Mouse (Mus musculus) retina, postnatal 7 days (tissue): ENCODE data around the gene Plagl2.

Source experiments
- DNase-seq: peaks from one replicate; pipeline ENCODE4 v3.0.0-alpha.2; 2012; ENCODE audit warnings: low read depth, low spot score

The Plagl2 gene

DNA sequence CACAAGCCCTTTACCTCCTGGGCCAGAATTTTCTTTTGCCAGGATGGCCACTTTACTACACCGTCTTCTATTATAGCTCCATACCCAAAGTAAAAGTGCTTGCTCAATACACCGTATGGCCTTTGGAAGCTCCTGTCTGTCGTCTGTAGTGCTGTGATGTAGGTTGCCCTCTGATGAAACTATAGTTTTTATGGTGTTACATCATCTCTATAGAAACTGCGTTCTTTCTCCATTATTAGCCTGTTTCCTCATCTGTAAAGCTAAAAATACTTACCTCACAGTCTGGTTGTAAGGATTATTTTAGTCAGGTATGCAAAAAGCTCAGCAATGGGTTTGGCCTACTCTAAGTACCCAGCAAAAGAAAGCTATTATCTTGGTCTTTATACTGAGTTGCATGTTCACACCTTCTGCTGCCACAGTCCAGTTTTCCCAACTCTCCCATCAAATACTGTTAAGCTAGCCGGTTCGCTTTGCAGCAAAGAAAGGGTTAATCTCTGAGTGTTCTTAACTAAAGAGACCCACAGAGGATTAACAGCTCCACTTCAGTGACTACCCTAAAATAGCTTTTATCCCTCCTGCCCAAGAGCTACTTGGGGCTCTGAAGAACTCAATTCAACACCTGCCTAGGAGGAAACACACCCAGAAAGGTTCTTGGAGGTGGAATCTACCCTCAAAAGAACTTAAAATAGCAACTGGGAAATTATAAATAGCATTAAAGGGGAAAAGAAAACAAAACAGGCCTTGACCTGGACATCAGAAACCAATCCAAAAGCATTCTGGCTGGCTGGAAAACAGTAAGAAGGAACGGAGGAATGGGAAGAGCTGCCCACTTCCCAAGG, 2.0 kb downstream of the Plagl2 start:
- DNase-seq = no peak

DNA sequence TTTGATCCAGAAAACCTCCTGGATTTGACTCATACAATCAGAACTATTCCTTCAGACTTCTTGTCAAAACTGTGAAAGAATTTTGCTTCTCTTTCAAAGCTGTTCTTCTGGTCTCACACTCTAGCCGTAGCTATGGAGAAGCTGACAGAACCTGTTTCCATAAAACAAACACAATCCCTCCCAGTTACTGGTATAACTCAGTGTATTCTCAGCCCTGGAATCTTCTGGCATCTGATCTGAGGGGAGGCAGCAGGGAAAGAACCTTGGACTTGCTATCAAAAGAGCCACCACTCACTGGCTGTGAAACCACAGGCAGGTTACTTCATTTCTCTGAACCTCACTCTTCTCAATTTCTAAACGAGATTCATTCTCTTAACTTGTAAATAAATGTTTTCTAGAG, 2.8 kb downstream of the Plagl2 start:
- DNase-seq = no peak

DNA sequence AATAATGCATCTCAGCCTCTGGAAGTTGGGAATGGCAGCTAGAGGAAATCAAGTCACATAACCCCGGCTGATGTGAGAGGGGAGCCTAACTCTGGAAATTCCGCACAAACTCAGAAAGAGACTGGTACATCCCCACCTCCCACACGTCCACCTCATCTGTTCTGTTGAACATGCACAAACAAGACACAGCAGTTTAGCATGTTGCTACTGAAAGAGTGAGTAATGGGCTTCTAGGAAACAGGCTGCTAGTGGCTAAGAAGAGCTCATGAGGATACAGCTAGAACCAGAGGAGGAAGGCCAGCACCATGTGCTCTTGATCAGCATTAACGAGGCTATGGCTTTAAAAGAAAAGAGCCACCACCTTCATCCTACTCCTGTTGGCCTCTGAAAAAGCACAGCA, 3.3 kb downstream of the Plagl2 start:
- no peak for DNase-seq

DNA sequence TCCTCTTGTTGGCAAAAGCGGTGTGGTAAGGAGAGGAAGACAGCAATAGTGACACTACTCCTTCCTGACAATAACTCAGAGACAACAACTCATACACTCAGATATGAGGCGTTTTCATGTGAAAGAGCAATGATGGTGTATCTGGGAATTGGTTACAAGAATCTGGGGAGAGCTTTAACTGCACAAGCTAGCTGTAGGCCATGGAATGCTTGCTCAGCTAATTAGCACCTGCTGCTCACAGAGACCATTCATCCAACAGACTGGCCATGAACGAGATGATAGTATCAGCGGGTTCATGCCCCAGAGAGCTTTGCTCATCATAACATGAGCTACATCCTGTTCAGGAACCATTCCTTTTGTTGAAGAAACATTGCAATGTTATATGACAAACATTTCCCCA, 4.0 kb downstream of the Plagl2 start:
- no peak for DNase-seq

DNA sequence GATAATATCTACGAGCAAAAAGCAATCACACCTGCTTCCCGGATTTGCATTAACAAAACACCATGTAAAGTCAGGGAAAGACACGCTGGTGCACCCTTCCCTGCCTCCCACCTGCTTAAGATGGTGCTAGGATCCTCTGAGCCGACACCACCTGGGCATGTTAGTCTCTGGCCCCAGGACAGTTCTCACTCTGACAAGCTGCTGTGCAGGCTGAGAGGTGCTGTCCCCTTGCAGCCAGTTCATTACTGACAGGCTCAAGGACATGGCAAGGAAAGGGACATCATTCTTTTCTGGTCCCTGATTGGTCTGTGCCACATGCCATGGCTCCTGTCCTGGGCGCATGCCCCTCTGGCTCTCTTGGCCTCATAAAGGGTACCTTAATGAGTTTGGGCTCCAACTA, 12.7 kb downstream of the Plagl2 start:
- DNase-seq = no peak

DNA sequence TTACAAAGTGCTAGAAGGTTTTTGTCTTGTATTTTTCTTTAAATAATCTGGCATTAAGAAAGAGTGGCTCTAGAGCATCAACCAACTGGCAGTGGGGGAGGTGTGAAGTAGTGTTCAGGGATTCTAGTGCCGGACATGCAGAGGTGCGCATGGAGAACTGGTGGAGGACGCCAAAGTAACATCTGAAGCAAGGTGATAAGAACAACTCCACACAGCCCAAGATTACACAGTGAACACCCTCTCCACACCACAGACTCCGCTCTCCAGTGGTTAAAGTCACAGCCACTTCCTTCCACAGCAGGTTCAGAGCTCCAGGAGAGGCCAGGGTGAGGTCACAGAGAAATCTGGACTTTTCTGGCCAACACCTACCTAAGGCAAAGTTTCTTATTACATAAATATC, 13.3 kb downstream of the Plagl2 start:
- DNase-seq = no peak

DNA sequence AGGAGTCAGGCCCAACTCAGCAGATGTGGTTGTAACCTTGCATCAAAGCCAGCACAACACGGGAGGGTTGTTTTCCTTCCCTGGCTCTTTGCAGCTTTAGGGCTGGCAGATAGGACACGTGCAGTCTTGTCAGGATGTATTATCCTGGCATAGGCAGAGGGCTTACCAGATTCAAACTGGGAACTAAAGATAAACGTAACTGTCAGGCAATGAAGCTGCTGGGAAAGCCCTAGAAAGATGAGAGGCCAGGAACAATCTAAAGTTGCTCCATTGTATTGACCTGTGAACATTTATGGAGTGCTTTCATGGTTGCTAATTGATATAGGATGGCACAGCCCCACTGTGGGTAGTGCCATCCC, 15.7 kb downstream of the Plagl2 start:
- no peak for DNase-seq

DNA sequence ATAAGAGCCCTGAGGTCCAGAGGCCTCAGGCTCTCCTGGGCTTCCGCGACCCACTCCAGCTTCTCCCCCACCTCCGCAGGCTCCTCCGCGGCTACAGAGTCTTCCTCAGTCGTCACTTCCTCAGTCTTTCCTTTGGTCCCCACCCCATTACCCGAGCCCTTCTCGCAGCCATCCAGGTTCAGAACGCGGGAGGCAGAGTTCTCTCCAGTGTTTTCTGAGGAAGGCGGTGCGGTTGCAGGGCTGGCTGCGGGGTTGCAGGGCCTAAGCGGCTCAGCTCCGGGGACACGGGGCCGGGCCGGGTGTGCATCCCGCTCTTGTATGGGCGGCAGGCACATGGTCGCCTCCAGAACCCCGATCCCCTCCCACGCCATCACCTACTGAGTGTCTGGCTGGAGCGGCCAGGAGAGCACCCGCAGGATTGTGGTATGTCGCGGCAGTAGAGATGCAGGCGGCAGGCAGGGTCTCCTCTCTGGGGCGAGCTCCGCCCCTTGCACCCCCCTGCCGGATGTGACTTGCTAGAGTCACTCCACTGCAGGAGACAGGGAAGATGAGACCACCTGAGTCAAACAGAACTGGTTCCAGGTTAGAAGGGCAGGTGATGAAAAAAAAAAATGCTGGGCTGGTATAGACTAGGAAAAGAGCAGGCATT, 16.2 kb downstream of the Plagl2 start, which contains the start of gene Tspyl3:
Gene Tspyl3, minus strand, starts transcription at position 496 of the 649 bp plus-strand sequence.
- no peak for DNase-seq

DNA sequence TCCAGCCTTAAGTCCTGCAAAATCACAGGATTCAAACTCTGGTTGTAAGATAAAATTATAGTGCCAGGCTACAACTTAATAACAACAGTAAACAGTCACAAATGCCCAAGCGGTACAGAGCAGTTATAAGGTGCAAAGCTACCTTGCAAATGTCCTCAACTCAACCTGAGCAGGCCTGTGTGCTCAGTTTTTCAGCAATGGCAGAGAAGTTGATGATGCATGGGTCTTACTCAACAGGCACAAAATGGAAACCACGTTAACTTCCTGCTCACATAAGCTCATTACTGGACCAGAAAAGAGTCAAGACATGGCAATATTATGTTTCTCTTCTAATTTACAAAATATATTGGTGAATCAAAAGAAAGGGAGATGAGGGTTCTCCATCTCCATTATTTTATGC, 18.7 kb downstream of the Plagl2 start:
- no peak for DNase-seq

DNA sequence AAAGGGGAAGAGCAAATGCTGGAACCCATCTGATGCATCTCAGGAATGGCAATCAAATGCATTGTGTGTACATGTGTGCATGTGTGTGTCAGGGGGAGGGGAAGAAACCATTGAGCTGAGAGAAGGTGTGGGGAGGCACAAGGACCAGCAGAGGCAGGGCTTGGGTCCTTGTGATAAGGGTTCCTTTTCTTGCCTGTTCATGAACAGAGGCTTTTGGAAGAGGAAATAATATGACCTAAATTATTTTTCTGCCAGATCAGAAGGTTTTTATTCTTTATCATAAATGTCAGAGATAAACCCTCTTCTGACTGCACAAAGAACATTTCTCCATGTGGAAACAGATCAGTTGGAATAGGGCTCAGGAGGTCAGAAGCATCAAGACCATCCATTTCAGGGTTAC, 19.1 kb downstream of the Plagl2 start:
- no peak for DNase-seq

DNA sequence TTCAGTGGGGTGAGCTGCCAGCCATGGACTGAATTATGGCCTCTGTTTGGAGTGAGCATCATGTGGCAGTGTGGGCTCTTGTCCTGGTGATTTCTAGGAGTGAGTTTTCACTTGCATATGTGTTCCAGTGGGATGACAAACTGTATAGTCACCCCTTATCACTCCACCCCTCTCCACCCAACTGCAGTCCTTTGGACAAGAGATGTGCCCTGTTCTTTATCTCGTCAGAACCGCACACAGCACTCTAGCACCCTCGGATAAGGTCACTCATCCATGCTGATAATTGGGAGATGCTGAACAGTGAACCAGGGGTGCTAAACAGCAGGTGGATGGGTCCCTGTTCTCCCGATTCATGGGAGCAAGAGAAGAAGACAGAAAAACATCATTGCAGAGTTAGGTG, 19.6 kb downstream of the Plagl2 start:
- DNase-seq = no peak

DNA sequence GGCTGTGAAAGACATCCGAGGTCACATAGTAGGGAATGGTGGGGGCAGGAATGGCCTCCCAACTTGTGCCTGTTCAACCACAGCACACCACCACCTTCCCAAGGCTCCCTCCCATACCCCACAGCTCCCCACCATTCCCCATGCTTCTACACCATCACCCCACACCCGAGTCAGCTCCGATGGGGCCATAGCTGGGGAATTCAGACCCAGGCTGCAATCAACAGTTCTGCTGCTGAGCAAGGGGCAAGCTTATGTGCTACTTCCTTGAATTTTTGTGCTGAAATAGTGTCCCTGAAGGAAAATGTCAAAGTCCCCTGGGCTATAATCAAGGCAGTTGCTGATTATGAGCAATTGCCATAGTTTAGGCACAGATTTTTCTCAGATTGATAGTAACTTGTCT, 22.7 kb downstream of the Plagl2 start:
- no peak for DNase-seq

DNA sequence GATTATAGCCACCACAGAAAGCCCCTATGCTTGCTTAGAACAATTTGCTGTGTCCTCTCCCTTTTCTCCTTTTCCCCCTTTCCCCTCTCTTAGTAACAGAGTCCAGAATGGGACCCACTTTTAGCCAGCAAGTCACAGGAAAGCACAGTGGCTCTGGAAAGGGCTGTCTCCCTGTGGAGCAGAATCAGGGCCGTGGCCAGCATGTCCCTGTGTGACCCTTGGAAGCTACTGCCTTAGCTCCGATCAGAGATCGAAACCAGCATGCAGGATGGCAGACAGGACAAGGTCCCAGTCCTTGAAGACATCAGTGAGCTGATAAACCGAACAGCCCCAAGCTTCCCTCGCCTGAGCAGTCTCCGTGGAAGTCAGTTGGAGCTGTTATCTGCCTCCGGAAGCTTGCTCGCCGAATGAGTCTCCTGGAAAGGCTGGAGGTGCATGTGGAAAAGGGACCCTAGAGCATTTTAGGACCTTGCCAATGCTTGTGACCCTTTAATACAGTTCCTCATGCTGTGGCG, 23.3 kb downstream of the Plagl2 start:
- no peak for DNase-seq

DNA sequence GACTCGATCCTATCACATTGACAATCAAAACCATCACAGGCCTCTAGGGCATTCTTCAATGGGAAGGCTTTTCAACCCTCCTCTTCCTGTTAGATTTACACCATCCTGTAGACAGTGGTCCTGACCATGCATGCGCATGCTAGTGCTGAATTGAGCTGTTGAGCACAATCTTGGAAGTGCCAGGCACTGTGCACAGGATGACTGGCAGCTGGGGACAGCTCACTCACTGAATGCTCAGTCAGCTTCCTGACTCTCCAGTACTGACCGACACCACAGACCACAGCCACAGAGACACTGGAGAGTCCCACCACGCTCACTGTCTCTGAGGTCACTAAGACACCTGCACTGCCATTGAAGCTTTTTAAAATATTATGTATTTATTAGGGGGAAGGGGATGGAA, 25.8 kb downstream of the Plagl2 start:
- no peak for DNase-seq

DNA sequence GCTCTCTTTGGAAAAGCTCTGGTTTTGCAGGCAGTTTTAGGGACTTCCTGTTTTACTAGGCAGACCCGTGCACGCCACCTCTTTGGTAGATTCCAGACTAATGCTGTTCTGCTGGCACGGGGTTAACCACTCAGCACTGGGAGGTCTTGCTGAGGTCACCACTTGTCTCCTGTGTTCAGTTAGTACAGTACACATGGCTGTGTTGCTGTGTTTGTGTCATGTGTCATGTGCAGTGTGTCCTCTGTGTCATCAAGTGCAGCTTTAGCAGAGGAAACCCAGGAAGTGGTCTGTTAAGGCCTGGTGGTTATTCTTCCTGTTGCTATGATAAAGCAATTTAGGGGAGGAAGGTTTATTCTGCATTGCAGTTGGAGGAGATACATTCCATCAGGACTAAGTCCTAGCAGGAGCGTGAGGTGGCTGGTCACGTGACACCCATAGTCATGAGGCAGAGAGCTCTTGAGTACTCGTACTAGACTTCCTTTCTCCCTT, 26.4 kb downstream of the Plagl2 start:
- DNase-seq = no peak

DNA sequence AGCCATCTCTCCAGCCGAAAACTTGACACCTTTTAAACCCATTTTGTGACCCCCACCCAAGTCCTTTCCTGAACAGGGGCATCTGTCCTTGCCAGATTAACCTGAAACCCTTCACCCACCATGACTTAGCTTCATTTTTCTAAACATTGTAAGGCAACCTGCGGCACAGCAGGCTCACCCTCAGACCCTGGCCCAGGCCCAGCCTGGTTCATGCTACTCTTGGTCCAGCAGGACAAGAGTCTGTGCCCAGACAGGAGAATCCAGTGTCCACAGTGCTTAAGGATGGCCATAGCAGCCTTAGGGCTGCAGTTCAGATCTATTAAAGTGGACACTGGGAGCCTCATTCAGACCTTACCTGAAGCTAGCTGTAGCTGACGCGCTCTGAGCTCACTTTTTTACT, 27.9 kb downstream of the Plagl2 start:
- DNase-seq = no peak

DNA sequence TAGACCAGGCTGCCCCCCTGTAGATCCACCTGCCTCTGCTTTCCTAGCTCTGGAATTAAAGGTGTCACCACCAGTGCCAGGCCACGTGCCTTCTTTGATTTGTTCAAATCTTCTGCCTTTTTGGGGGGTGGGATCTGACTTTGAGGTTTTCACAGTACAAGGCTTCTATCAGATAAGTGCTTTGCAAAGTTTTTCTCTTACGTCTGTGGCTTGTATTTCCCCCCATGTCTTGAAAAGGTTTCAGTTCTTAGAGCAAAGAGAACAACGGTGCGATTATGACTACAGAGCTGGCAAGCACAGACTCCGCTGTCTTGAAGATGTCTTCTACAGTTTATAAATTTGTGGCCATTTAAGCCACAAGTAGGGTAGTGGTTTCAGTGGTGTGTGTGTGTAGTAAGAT, 29.8 kb downstream of the Plagl2 start:
- DNase-seq = no peak

DNA sequence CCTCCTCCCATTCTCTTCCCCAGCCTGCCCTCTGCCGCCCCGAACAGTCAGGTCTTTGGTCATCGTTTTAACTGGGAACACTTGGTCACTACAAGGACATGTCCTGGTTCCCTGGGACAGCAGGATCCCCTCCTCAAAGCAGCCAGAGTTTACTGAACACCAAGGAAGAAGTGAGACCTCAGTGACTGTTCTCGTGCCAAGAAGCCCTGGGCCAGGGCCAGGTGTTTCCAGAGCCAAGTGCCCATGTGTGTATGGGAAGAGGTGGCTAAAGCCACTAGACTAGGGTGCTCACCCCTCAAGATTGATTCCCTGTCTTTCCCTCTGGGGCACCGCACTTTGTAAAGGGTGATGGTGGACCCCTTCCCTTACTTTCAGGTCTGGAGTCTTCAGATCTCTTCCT, 31.9 kb downstream of the Plagl2 start:
- DNase-seq = no peak

DNA sequence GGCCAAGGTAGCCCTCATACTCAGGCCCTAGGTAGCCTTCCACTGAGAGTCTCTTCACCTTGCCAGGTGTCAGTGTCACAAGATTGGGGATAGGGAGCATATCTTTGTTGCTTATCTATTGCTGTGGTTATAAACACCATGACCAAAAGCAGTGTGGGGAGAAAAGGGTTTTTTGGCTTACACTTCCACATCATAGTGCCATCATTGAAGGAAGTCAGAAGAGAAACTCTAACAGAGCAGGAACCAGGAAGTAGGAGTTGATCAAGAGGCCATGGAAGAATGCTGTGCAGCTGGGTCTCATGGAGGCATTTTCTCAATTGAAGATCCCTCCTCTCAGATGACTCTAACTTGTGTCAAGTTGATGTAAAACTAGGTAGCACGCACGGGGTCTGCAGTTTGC, 33.1 kb downstream of the Plagl2 start:
- no peak for DNase-seq

DNA sequence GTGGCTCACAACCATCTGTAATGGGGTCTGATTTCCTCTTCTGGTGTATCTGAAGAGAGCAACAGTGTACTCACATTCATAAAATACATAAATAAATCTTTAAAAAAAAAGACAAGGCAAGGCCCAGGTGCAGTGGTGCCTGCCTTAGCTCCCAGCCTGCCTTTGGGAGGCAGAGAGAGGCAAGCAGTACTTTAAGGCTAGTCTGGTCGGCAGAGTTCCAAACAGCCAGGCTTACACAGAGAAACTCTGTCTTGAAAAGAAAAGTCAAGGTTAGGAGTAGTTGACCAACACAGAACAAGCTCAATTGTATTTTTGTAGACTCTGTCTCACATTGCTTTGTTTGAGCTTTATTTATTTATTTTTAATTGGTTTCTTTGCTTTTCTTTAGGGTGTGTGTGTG, 38.5 kb downstream of the Plagl2 start:
- no peak for DNase-seq

DNA sequence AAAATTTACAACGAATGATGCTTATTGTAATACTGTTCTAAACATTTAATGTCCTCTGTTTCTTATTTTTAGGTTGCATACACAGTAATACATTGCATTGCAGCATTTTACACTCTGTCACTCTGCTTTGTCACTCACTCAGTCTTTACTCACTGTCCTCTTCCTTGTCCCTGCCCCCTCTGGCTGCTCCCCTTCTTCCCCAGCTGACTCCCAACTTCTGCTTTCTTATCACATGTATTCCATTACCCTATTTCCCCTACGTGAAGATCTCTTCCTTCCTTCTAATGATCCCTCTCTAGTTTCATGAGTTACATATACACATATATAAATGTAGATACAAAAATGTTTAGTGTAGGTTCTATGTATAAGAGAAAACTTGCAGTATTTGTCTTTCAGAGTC, 42.1 kb downstream of the Plagl2 start:
- no peak for DNase-seq

DNA sequence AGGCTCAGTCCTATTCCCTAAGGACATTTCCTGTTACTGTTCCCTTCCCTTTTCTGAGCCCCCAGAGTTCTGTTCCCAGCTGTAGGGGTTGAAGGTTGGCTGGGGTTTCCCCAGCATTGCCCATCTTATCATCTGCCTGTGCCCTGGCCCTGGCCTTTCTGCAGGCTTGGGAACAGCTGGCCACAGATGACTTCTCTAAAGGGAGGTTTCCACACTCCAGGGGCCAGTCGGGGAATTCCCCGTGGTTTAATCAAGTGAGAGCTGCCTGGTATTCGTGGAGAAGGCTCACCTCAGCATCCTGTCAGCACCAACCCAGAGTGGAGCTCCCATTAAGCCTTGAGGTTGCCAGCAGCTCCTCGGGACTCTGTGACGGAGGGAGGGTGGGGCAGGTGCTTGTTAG, 42.7 kb downstream of the Plagl2 start:
- no peak for DNase-seq

DNA sequence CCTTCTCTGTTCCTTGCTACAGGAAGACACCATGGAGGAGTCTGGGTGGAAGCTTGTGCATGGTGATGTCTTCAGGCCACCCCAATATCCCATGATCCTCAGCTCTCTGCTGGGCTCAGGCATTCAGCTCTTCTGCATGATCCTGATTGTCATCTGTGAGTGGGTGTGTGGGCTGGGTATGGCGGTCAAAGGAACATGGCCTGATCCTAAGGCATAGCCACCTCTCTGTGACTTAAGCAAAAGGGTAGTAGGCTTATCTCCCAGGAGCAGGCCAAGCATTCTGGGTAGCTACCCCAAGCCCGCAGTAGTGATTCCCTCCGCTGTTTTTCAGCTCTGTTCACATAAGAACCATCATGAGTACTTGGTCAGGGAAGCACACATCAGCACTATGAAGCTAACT, 47.0 kb downstream of the Plagl2 start:
- DNase-seq = no peak
